Mouse (Mus musculus) adrenal gland, adult 18-20 months (tissue): ENCODE measurements around the gene Cpa2. TPM values are rescaled to one million over a fixed set of nuclear protein-coding genes. Genes with fewer than 3 reads are reported as not detected.

ENCODE experiments used
- DNase-seq, 2 experiments: peaks; one replicate each; pipeline ENCODE4 v3.0.0; 2021 to 2022; ENCODE audit warnings: low spot score in 2 of 2
- long read RNA-seq, 2 experiments: library from polyadenylated mRNA; stranded (forward); transcript quantifications; one replicate each; pipeline ENCODE4 v2.0.0; 2021
- total RNA-seq, 2 experiments: library from RNA; stranded (reverse); gene quantifications; 1 replicate in 1 of 2; 2 replicates in 1 of 2; pipeline ENCODE4 v1.2.3; 2021

The Cpa2 gene
- total RNA-seq: under 1 TPM; 0.43 to 0.74 TPM
- long read RNA-seq, experiment 1, partial matches to known transcripts: 0 of 2 reads
- long read RNA-seq, experiment 1, other reads (novel, unspliced or antisense): 2 of 2 reads
- long read RNA-seq, experiment 2: 0 reads

GRCm38 (mm10) chr6:30541009-30541799 lies at the start of gene Cpa2:
TSS of gene Cpa2 (plus strand) at chr6:30541582.
- no peak for DNase-seq

GRCm38 (mm10) chr6:30499049-30499448 lies 42.3 kb upstream of the Cpa2 start:
- no peak for DNase-seq

- no peak for DNase-seq
These were observed 32.6 kb upstream of the Cpa2 start for GRCm38 (mm10) chr6:30508824-30509223.

GRCm38 (mm10) chr6:30509265-30510239 lies 31.8 kb upstream of the Cpa2 start, which contains the start of the genes Tmem209 and Ssmem1:
TSS of gene Tmem209 (minus strand) at chr6:30509783.
TSS of gene Ssmem1 (plus strand) at chr6:30509849.
- DNase-seq: peak; percentile 98

GRCm38 (mm10) chr6:30510291-30510690 lies 31.1 kb upstream of the Cpa2 start:
- DNase-seq: no peak

- no peak for DNase-seq
These were observed 27.1 kb upstream of the Cpa2 start for GRCm38 (mm10) chr6:30514242-30514641.

- DNase-seq: no peak
These were observed 21.0 kb upstream of the Cpa2 start for GRCm38 (mm10) chr6:30520400-30520799.

GRCm38 (mm10) chr6:30525456-30526332 lies 15.7 kb upstream of the Cpa2 start:
- no peak for DNase-seq

GRCm38 (mm10) chr6:30526586-30527515 lies 14.5 kb upstream of the Cpa2 start:
- DNase-seq: no peak

GRCm38 (mm10) chr6:30528800-30529199 lies 12.6 kb upstream of the Cpa2 start:
- no peak for DNase-seq

GRCm38 (mm10) chr6:30535340-30535739 lies 6.0 kb upstream of the Cpa2 start:
- DNase-seq: peak; percentile 63 to 67

- DNase-seq: no peak
These were observed 3.1 kb upstream of the Cpa2 start for GRCm38 (mm10) chr6:30538240-30538639.

GRCm38 (mm10) chr6:30538800-30539199 lies 2.6 kb upstream of the Cpa2 start:
- no peak for DNase-seq

- no peak for DNase-seq
These were observed 895 bp downstream of the Cpa2 start for GRCm38 (mm10) chr6:30542277-30542676.

- DNase-seq: no peak
These were observed 1.7 kb downstream of the Cpa2 start for GRCm38 (mm10) chr6:30543077-30543476.

- DNase-seq: no peak
These were observed 2.5 kb downstream of the Cpa2 start for GRCm38 (mm10) chr6:30543851-30544250.

- no peak for DNase-seq
These were observed 4.3 kb downstream of the Cpa2 start for GRCm38 (mm10) chr6:30545689-30546088.

- DNase-seq: no peak
These were observed 5.3 kb downstream of the Cpa2 start for GRCm38 (mm10) chr6:30546571-30547273.

GRCm38 (mm10) chr6:30547274-30547645 lies 5.9 kb downstream of the Cpa2 start:
- no peak for DNase-seq
